ENCODE assay signal across 9 mouse cellular contexts in genomic region chr2:43738562-43739112, GRCm38 (mm10). TPM values are rescaled to one million over a fixed set of nuclear protein-coding genes. Genes with fewer than 3 reads are reported as not detected.
DNase-seq lines count a peak whose midpoint lies in the region; ATAC-seq and TF ChIP-seq lines count a peak whose summit lies in the region.
"Had no signal": no experiment of that assay in that cellular context is flagged by ENCODE, and none has a peak within 500 bp of the region (broad histone marks: within the 10 kb centered on the region; RNA-seq: fewer than 3 reads in every experiment).

No protein-coding gene starts in this region.

- H3K4me2 ChIP-seq in liver, embryonic 15.5 days: peak overlapping the region; percentile 25
- H3K4me2 ChIP-seq in midbrain, embryonic 15.5 days: no peak overlapping the region

- ATAC-seq in liver, embryonic 15.5 days (ENCODE audit: insufficient read depth): no peak
- no peak for ATAC-seq in midbrain, embryonic 15.5 days (replicated peaks)

- H3K4me1 ChIP-seq in MEL (ENCODE audit: control insufficient read depth in 1 of 2, insufficient read depth in 2 of 2, low read length in 2 of 2): peaks cover 11 to 21% of the 10 kb centered on the region in 2 experiments
- H3K4me1 ChIP-seq in liver, embryonic 15.5 days (replicated peaks): peaks cover 9% of the 10 kb centered on the region; the same call in 1 of the 2 replicates
- no peaks in the 10 kb centered on the region for H3K4me1 ChIP-seq in midbrain, embryonic 15.5 days

- peak overlapping the region; percentile 25 to 36 for H3K4me3 ChIP-seq in MEL (ENCODE audit: control insufficient read depth in 1 of 2, insufficient read depth in 1 of 2, low read depth in 2 of 2, low read length in 2 of 2)
- H3K4me3 ChIP-seq in liver, embryonic 15.5 days (replicated peaks): no peak overlapping the region
- no peak overlapping the region for H3K4me3 ChIP-seq in midbrain, embryonic 15.5 days

- peak; percentile 11 for DNase-seq in layer of hippocampus, adult 9-10 months (ENCODE audit: low spot score)
- DNase-seq in layer of hippocampus, postnatal 14 days (ENCODE audit: low spot score in 2 of 2): no peak
- peak; percentile 66 for DNase-seq in MEL (ENCODE audit: low read depth, low spot score)
- DNase-seq in spleen, postnatal 4 days (ENCODE audit: low spot score in 2 of 2): peak; percentile 41 to 70
- no peak for DNase-seq in frontal cortex, postnatal 14 days (ENCODE audit: low spot score in 2 of 2)
- DNase-seq in MN1 (ENCODE audit: low spot score): no peak
- DNase-seq: layer of hippocampus, postnatal 36 days had no signal

- no peaks in the 10 kb centered on the region for H3K79me2 ChIP-seq in MEL (ENCODE audit: control insufficient read depth, insufficient read depth, low read length, poor library complexity)

- TF ChIP-seq EP300 in MEL (IDR thresholded peaks at IDR 0.05; ENCODE audit: low read depth in 1 of 2, low read length in 2 of 2): 0 out of 4 replicates have a peak, but pooled peaks of 1 of the 2 experiments have one; percentile 10

- no peak for TF ChIP-seq RAD21 in MEL (IDR thresholded peaks at IDR 0.05; ENCODE audit: low read depth, low read length)

- TF ChIP-seq CTCF in MEL (IDR thresholded peaks at IDR 0.05 in 2 of 3, conservative IDR thresholded peaks at IDR 0.05 in 1 of 3; ENCODE audit: control insufficient read depth in 1 of 3, insufficient read depth in 1 of 3, low read depth in 2 of 3, low read length in 3 of 3, poor library complexity in 1 of 3, severe bottlenecking in 1 of 3): no peak

- H3K27me3 ChIP-seq in MEL (ENCODE audit: control insufficient read depth in 1 of 2, insufficient read depth in 2 of 2, low read length in 2 of 2): no peaks in the 10 kb centered on the region
- no peaks in the 10 kb centered on the region for H3K27me3 ChIP-seq in liver, embryonic 15.5 days
- no peaks in the 10 kb centered on the region for H3K27me3 ChIP-seq in midbrain, embryonic 15.5 days (replicated peaks)

- H3K9ac ChIP-seq in MEL (ENCODE audit: control insufficient read depth, low read depth, low read length, poor library complexity, severe bottlenecking): 0 out of 2 replicates have a peak overlapping the region, but pooled peaks have one; percentile 5
- H3K9ac ChIP-seq in liver, embryonic 15.5 days: no peak overlapping the region
- H3K9ac ChIP-seq in midbrain, embryonic 15.5 days: no peak overlapping the region

- WGBS in liver, embryonic 15.5 days (ENCODE audit: insufficient replicate concordance): 20% methylated on average over 10 of the region's 10 CpGs
- WGBS in midbrain, embryonic 15.5 days: 90% methylated on average over 10 of the region's 10 CpGs

- H3K27ac ChIP-seq in MEL (ENCODE audit: control insufficient read depth, low read depth, low read length): peak overlapping the region; percentile 17; the same call in 1 of the 2 replicates
- peak overlapping the region; percentile 54 for H3K27ac ChIP-seq in liver, embryonic 15.5 days (replicated peaks)
- no peak overlapping the region for H3K27ac ChIP-seq in midbrain, embryonic 15.5 days

- H3K36me3 ChIP-seq in MEL (ENCODE audit: control insufficient read depth in 1 of 2, insufficient read depth in 2 of 2, low read length in 2 of 2): peaks cover 0 to 26% of the 10 kb centered on the region in 2 experiments; a peak in 2 of 4 replicates
- H3K36me3 ChIP-seq in liver, embryonic 15.5 days (replicated peaks): no peaks in the 10 kb centered on the region
- no peaks in the 10 kb centered on the region for H3K36me3 ChIP-seq in midbrain, embryonic 15.5 days (replicated peaks)

- TF ChIP-seq POLR2A in MEL (IDR thresholded peaks at IDR 0.05; ENCODE audit: control insufficient read depth in 1 of 2, insufficient read depth in 1 of 2, low read depth in 1 of 2, low read length in 2 of 2, poor library complexity in 1 of 2): no peak

- H3K9me3 ChIP-seq in MEL (replicated peaks; ENCODE audit: insufficient read depth, low read length): no peaks in the 10 kb centered on the region
- no peaks in the 10 kb centered on the region for H3K9me3 ChIP-seq in liver, embryonic 15.5 days (replicated peaks)
- H3K9me3 ChIP-seq in midbrain, embryonic 15.5 days: no peaks in the 10 kb centered on the region

TF ChIP-seq in MEL, 35 proteins besides CTCF, POLR2A, EP300 and RAD21:
- TF ChIP-seq MAX (IDR thresholded peaks at IDR 0.05; ENCODE audit: low read length) (0 out of 2 replicates have a peak, but pooled peaks have one; percentile 7), MYC (IDR thresholded peaks at IDR 0.05; ENCODE audit: low read depth, low read length) (0 out of 2 replicates have a peak, but pooled peaks have one; percentile 39), E2F4 (IDR thresholded peaks at IDR 0.05; ENCODE audit: borderline replicate concordance, low read depth, low read length) (no peak)

RNA-seq across cellular contexts. Expression of gene Arhgap15, which starts 10.0 kb away (rescaled TPM):
- 1 to 10 TPM; 8.7 to 9.7 TPM for total RNA-seq in layer of hippocampus, postnatal 14 days (2021)
- total RNA-seq in MEL (2012; rRNA removed): 1.5 and 4.0 TPM in 2 replicates
- 1 to 10 TPM in 1 of 2 experiments, not detected in 1; 2.8 TPM for polyA plus RNA-seq in MEL (2012; ENCODE audit: insufficient read depth in 1 of 2, insufficient read length in 2 of 2, low read depth in 1 of 2, low replicate concordance in 2 of 2, missing spikeins in 1 of 2)
- polyA plus RNA-seq in liver, embryonic 15.5 days (2015; fragmentation: Nextera tagmentation; extraction: Ambion mirVana): 5.4 and 6.0 TPM in 2 replicates
- 0.79 TPM in 2 replicates for polyA plus RNA-seq in midbrain, embryonic 15.5 days (2015; fragmentation: Nextera tagmentation; extraction: Ambion mirVana)

Comparison
In these comparisons a context has a peak if more than half of its experiments do, and no peak if none do; other contexts are left out.
1. DNase-seq: peak in layer of hippocampus, adult 9-10 months (single experiment), MEL (single experiment) and spleen, postnatal 4 days (2 of 2); none in layer of hippocampus, postnatal 14 days (0 of 2), frontal cortex, postnatal 14 days (0 of 2) and MN1 (single experiment).
2. H3K4me3 ChIP-seq: peak in MEL (2 of 2); none in liver, embryonic 15.5 days (single experiment) and midbrain, embryonic 15.5 days (single experiment).